In the genomic region with DNA sequence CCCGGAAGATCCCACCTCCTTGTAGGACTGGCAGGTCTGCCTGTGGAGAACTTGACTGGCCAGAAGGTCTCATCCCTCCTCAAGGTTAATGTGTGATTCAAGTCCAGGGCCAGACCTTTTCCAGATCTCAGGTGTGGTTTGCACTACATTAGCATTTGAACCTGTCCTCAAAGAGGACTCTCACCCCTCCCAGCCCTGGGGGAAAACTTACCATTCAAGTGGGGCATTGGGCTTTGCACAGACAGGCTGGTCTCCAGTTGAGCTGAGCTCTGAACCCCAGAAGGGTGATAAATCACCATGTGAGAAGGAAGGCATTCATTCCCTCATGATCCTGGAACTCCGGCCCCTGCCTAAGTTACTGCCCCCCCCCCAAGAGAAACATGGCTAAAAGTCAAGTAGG, we compare ENCODE assay signal across 20 mouse cellular contexts.
"Had no signal": no experiment of that assay in that cellular context is flagged by ENCODE, and none has a peak within 500 bp of the region (broad histone marks: within the 10 kb centered on the region; RNA-seq: fewer than 3 reads in every experiment).

No protein-coding gene starts in this region.

- H3K9ac ChIP-seq: liver, embryonic 15.5 days; liver, postnatal 0 days; lung, embryonic 15.5 days; midbrain, embryonic 13.5 days; midbrain, embryonic 15.5 days; neural tube, embryonic 13.5 days; neural tube, embryonic 15.5 days; stomach, embryonic 15.5 days had no signal

- DNase-seq: liver, postnatal 0 days; lung, adult 2 months; lung, postnatal 14 days; lung, postnatal 36 days; retina, postnatal 1 day; right cerebral cortex, adult 18-20 months; right cerebral cortex, postnatal 14 days; thymus, adult 2 months; thymus, postnatal 25 days; thymus, postnatal 4 days had no signal

- H3K27ac ChIP-seq: liver, embryonic 15.5 days; lung, embryonic 15.5 days; macrophage; midbrain, embryonic 13.5 days; midbrain, embryonic 15.5 days; neural tube, embryonic 13.5 days; neural tube, embryonic 15.5 days; stomach, embryonic 15.5 days; stomach, postnatal 0 days had no signal

- H3K4me3 ChIP-seq: liver, embryonic 15.5 days; lung, embryonic 15.5 days; megakaryocyte, embryonic 14.5 days; midbrain, embryonic 13.5 days; midbrain, embryonic 15.5 days; neural tube, embryonic 13.5 days; neural tube, embryonic 15.5 days; stomach, embryonic 15.5 days had no signal

- H3K36me3 ChIP-seq: liver, embryonic 15.5 days; lung, embryonic 15.5 days; midbrain, embryonic 13.5 days; midbrain, embryonic 15.5 days; neural tube, embryonic 13.5 days; neural tube, embryonic 15.5 days; stomach, embryonic 15.5 days had no signal

- H3K9me3 ChIP-seq: liver, embryonic 15.5 days; lung, embryonic 15.5 days; stomach, embryonic 15.5 days had no signal

- H3K4me1 ChIP-seq: liver, embryonic 15.5 days; lung, embryonic 15.5 days; megakaryocyte, embryonic 14.5 days; midbrain, embryonic 13.5 days; midbrain, embryonic 15.5 days; neural tube, embryonic 13.5 days; neural tube, embryonic 15.5 days; stomach, embryonic 15.5 days had no signal

- H3K27me3 ChIP-seq: liver, embryonic 15.5 days; lung, embryonic 15.5 days; megakaryocyte, embryonic 14.5 days; midbrain, embryonic 13.5 days; midbrain, embryonic 15.5 days; neural tube, embryonic 13.5 days; neural tube, embryonic 15.5 days; stomach, embryonic 15.5 days had no signal
